ENCODE assay signal across 8 mouse cellular contexts in the genomic region with DNA sequence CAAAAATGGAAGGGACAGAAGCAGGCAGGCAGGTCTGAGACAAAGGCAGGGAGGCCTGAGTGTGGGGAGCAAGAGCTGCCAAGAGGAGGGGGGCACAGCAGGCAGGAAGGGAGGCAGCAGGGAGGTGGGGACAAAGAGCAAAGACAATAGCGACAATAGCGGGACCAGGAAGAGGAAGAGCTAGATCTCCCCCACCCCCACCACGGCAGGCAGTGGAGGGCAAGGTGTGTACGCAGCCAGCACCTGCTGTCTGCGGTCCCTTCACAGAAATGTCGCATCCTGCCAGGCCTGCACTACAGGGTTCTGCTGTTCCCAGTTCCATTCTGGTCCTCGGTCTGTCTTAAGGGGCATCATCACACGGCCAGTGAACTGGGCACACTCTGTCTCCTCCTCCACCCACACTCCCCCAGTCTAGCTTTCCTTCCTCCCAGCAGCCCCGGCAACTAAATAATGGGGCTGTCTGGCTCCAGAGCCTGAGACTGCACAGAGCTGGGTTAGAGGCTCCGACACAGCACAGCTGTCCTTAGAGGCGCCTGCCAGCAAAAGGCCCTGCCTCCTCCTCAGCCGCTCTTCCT. TPM values are rescaled to one million over a fixed set of nuclear protein-coding genes. Genes with fewer than 3 reads are reported as not detected.
DNase-seq lines count a peak whose midpoint lies in the region; ATAC-seq lines count a peak whose summit lies in the region.

No protein-coding gene starts in this region.

- peaks cover 79% of the 10 kb centered on the region for H3K4me1 ChIP-seq in heart, embryonic 16.5 days (ENCODE audit: control insufficient read depth, insufficient read depth, low read length)
- H3K4me1 ChIP-seq in liver, embryonic 11.5 days (replicated peaks; ENCODE audit: control insufficient read depth, insufficient read depth, low read length), result peaks cover 46% of the 10 kb centered on the region
- peaks cover 41% of the 10 kb centered on the region for H3K4me1 ChIP-seq in neural tube, embryonic 14.5 days (ENCODE audit: control insufficient read depth, insufficient read depth, low read length)

- H3K4me3 ChIP-seq in heart, embryonic 16.5 days (ENCODE audit: low read length), result 0 out of 2 replicates have a peak overlapping the region, but pooled peaks have one; percentile 5
- no peak overlapping the region for H3K4me3 ChIP-seq in liver, embryonic 11.5 days (ENCODE audit: low read depth, low read length)
- H3K4me3 ChIP-seq in neural tube, embryonic 14.5 days (ENCODE audit: low read depth, low read length), result no peak overlapping the region

- H3K27ac ChIP-seq in heart, embryonic 16.5 days (ENCODE audit: low read length), result peak overlapping the region; percentile 86
- peak overlapping the region; percentile 53; the same call in 1 of the 2 replicates for H3K27ac ChIP-seq in liver, embryonic 11.5 days (ENCODE audit: low read depth, low read length)
- peak overlapping the region; percentile 89 for H3K27ac ChIP-seq in neural tube, embryonic 14.5 days (ENCODE audit: low read depth, low read length)

- peak; percentile 22 to 33 for DNase-seq in spleen, postnatal 36 days (ENCODE audit: low spot score in 2 of 2)
- no peak for DNase-seq in spleen, postnatal 4 days (ENCODE audit: low spot score in 2 of 2)
- no peak for DNase-seq in liver, embryonic 11.5 days (ENCODE audit: low spot score)
- no peak for DNase-seq in cerebellum, postnatal 4 days (ENCODE audit: low spot score in 2 of 2)
- DNase-seq in urinary bladder, adult 2 months (ENCODE audit: low spot score), result no peak
- DNase-seq in urinary bladder, adult 18-20 months (ENCODE audit: low spot score in 2 of 2), result no peak

- no peaks in the 10 kb centered on the region for H3K9me3 ChIP-seq in heart, embryonic 16.5 days (replicated peaks; ENCODE audit: control insufficient read depth, low read length)
- no peaks in the 10 kb centered on the region for H3K9me3 ChIP-seq in liver, embryonic 11.5 days (ENCODE audit: control insufficient read depth, low read length)
- H3K9me3 ChIP-seq in neural tube, embryonic 14.5 days (ENCODE audit: control insufficient read depth, low read length), result no peaks in the 10 kb centered on the region

- peak; percentile 41 for ATAC-seq in heart, embryonic 16.5 days (replicated peaks; ENCODE audit: extremely low read depth, insufficient read depth, low FRiP score)
- no peak for ATAC-seq in liver, embryonic 11.5 days (replicated peaks; ENCODE audit: low FRiP score)
- ATAC-seq in neural tube, embryonic 14.5 days (ENCODE audit: low read depth), result peak; percentile 61

- H3K36me3 ChIP-seq in heart, embryonic 16.5 days (ENCODE audit: control insufficient read depth, insufficient read depth), result peaks cover 3% of the 10 kb centered on the region; the same call in 1 of the 2 replicates
- no peaks in the 10 kb centered on the region for H3K36me3 ChIP-seq in liver, embryonic 11.5 days (ENCODE audit: control insufficient read depth, insufficient read depth, low read length)
- H3K36me3 ChIP-seq in neural tube, embryonic 14.5 days (ENCODE audit: control insufficient read depth, insufficient read depth, low read length), result no peaks in the 10 kb centered on the region

- H3K4me2 ChIP-seq in heart, embryonic 16.5 days (ENCODE audit: low read depth, low read length), result peak overlapping the region; percentile 43
- peak overlapping the region; percentile 34 for H3K4me2 ChIP-seq in liver, embryonic 11.5 days
- peak overlapping the region; percentile 9; the same call in 1 of the 2 replicates for H3K4me2 ChIP-seq in neural tube, embryonic 14.5 days (ENCODE audit: low read depth, low read length)

- peak overlapping the region; percentile 57 for H3K9ac ChIP-seq in heart, embryonic 16.5 days (ENCODE audit: low read length)
- 0 out of 2 replicates have a peak overlapping the region, but pooled peaks have one; percentile 0 for H3K9ac ChIP-seq in liver, embryonic 11.5 days (ENCODE audit: low read depth, low read length)
- H3K9ac ChIP-seq in neural tube, embryonic 14.5 days (replicated peaks; ENCODE audit: low read depth, low read length), result peak overlapping the region; percentile 46

- H3K27me3 ChIP-seq in heart, embryonic 16.5 days (ENCODE audit: control insufficient read depth, insufficient read depth, low read length), result no peaks in the 10 kb centered on the region
- peaks cover 24% of the 10 kb centered on the region for H3K27me3 ChIP-seq in liver, embryonic 11.5 days (replicated peaks; ENCODE audit: control insufficient read depth, insufficient read depth, low read length)
- H3K27me3 ChIP-seq in neural tube, embryonic 14.5 days (ENCODE audit: control insufficient read depth, insufficient read depth, low read length), result peaks cover 3% of the 10 kb centered on the region; the same call in 1 of the 2 replicates

- 18% methylated on average over 12 of the region's 12 CpGs for WGBS in heart, embryonic 16.5 days
- WGBS in liver, embryonic 11.5 days, result 21% methylated on average over 12 of the region's 12 CpGs
- WGBS in neural tube, embryonic 14.5 days, result 3% methylated on average over 12 of the region's 12 CpGs

RNA-seq across cellular contexts. Expression of a gene that starts 6.8 kb away (rescaled TPM):
- 18.0 and 25.2 TPM in 2 replicates for polyA plus RNA-seq in heart, embryonic 16.5 days (2015; fragmentation: Nextera tagmentation; extraction: Ambion mirVana)
- 2.5 and 3.8 TPM in 2 replicates for polyA plus RNA-seq in liver, embryonic 11.5 days (2014; fragmentation: Nextera tagmentation; extraction: Ambion mirVana)
- polyA plus RNA-seq in neural tube, embryonic 14.5 days (2014; fragmentation: Nextera tagmentation; extraction: Ambion mirVana), result 13.6 and 17.0 TPM in 2 replicates
- 56.0 and 70.5 TPM in 2 replicates for polyA plus RNA-seq in urinary bladder, adult 2 months (2012; rRNA removed)

RNA-seq across cellular contexts. Expression of a gene that starts 20.0 kb away (rescaled TPM):
- 27.3 and 31.9 TPM in 2 replicates for polyA plus RNA-seq in heart, embryonic 16.5 days (2015; fragmentation: Nextera tagmentation; extraction: Ambion mirVana)
- polyA plus RNA-seq in liver, embryonic 11.5 days (2014; fragmentation: Nextera tagmentation; extraction: Ambion mirVana), result 6.4 and 7.2 TPM in 2 replicates
- polyA plus RNA-seq in neural tube, embryonic 14.5 days (2014; fragmentation: Nextera tagmentation; extraction: Ambion mirVana), result 4.2 and 9.6 TPM in 2 replicates
- polyA plus RNA-seq in urinary bladder, adult 2 months (2012; rRNA removed), result 7.3 and 8.3 TPM in 2 replicates

RNA-seq across cellular contexts. Expression of a gene that starts 47.4 kb away (rescaled TPM):
- polyA plus RNA-seq in heart, embryonic 16.5 days (2015; fragmentation: Nextera tagmentation; extraction: Ambion mirVana), result 2.3 and 2.6 TPM in 2 replicates
- 0.75 and 1.0 TPM in 2 replicates for polyA plus RNA-seq in liver, embryonic 11.5 days (2014; fragmentation: Nextera tagmentation; extraction: Ambion mirVana)
- 2.0 and 2.2 TPM in 2 replicates for polyA plus RNA-seq in neural tube, embryonic 14.5 days (2014; fragmentation: Nextera tagmentation; extraction: Ambion mirVana)
- polyA plus RNA-seq in urinary bladder, adult 2 months (2012; rRNA removed), result 3.1 and 5.1 TPM in 2 replicates

RNA-seq across cellular contexts. Expression of a gene that starts 48.9 kb away (rescaled TPM):
- polyA plus RNA-seq in heart, embryonic 16.5 days (2015; fragmentation: Nextera tagmentation; extraction: Ambion mirVana), result 71.1 and 77.3 TPM in 2 replicates
- 54.6 and 55.2 TPM in 2 replicates for polyA plus RNA-seq in liver, embryonic 11.5 days (2014; fragmentation: Nextera tagmentation; extraction: Ambion mirVana)
- 47.2 and 47.7 TPM in 2 replicates for polyA plus RNA-seq in neural tube, embryonic 14.5 days (2014; fragmentation: Nextera tagmentation; extraction: Ambion mirVana)
- polyA plus RNA-seq in urinary bladder, adult 2 months (2012; rRNA removed), result 24.8 and 28.8 TPM in 2 replicates

Comparison
In these comparisons a context has a peak if more than half of its experiments do, and no peak if none do; other contexts are left out.
1. DNase-seq: peak in spleen, postnatal 36 days (2 of 2); none in spleen, postnatal 4 days (0 of 2), liver, embryonic 11.5 days (single experiment), cerebellum, postnatal 4 days (0 of 2), urinary bladder, adult 2 months (single experiment) and urinary bladder, adult 18-20 months (0 of 2).
2. H3K9ac ChIP-seq: peak in every context shown above with its lines; median percentile 57 in heart, embryonic 16.5 days; 46 in neural tube, embryonic 14.5 days; 0 in liver, embryonic 11.5 days.
3. Peak in every context shown above with its lines, with median percentiles within 50 percentile points of each other: H3K27ac ChIP-seq and H3K4me2 ChIP-seq.